Mouse (Mus musculus) embryonic facial prominence, embryonic 11.5 days (tissue): Measurements from ENCODE around the gene 4930562C15Rik. TPM values are rescaled to one million over a fixed set of nuclear protein-coding genes. Genes with fewer than 3 reads are reported as not detected.

Experiments used
- ATAC-seq: fragments of 200-750 bp; cut with Nextera tagmentation; replicated peaks from 2 replicates; pipeline ENCODE4 v1.8.0; 2017; ENCODE audit warnings: low read depth; ENCODE audit not compliant: insufficient number of reproducible peaks, low FRiP score, low TSS enrichment
- DNase-seq: peaks from one replicate; pipeline ENCODE4 v3.0.0-alpha.2; 2015; ENCODE audit warnings: low spot score
- H3K27ac ChIP-seq: fragments of 300-500 bp; sonication (generic); replicated peaks from 2 replicates; pipeline ENCODE4 v1.5.1; 2014; ENCODE audit warnings: mild to moderate bottlenecking, low read depth, low read length, control low read depth
- H3K27me3 ChIP-seq: fragments of 300-500 bp; sonication (generic); 2 replicates; pipeline ENCODE4 v1.6.1; 2014; ENCODE audit warnings: mild to moderate bottlenecking, low read length, moderate library complexity, mixed read lengths; ENCODE audit not compliant: control insufficient read depth, insufficient read depth
- H3K36me3 ChIP-seq: fragments of 300-500 bp; sonication (generic); replicated peaks from 2 replicates; pipeline ENCODE4 v1.6.1; 2014; ENCODE audit warnings: low read depth, mild to moderate bottlenecking, low read length, moderate library complexity, mixed read lengths; ENCODE audit not compliant: control insufficient read depth, insufficient read depth
- H3K4me1 ChIP-seq: fragments of 300-500 bp; sonication (generic); 2 replicates; pipeline ENCODE4 v1.6.1; 2014; ENCODE audit warnings: low read length, mixed read lengths; ENCODE audit not compliant: control insufficient read depth, insufficient read depth
- H3K4me2 ChIP-seq: fragments of 300-500 bp; sonication (generic); 2 replicates; pipeline ENCODE4 v1.6.1; 2014; ENCODE audit warnings: low read depth, mild to moderate bottlenecking, control low read depth, low read length, moderate library complexity
- H3K4me3 ChIP-seq: fragments of 300-500 bp; sonication (generic); 2 replicates; pipeline ENCODE4 v1.5.1; 2014; ENCODE audit warnings: low read depth, low read length, control low read depth
- H3K9ac ChIP-seq: fragments of 300-500 bp; sonication (generic); replicated peaks from 2 replicates; pipeline ENCODE4 v1.6.1; 2014; ENCODE audit warnings: mild to moderate bottlenecking, control low read depth, low read length
- H3K9me3 ChIP-seq: fragments of 300-500 bp; sonication (generic); replicated peaks from 2 replicates; pipeline ENCODE4 v1.6.1; 2016; ENCODE audit warnings: mild to moderate bottlenecking, low read length, inconsistent platforms, mixed read lengths; ENCODE audit not compliant: control insufficient read depth
- WGBS: fragments of 180-500 bp; shearing (Covaris S2); extraction: QIAGEN DNeasy Blood & Tissue Kit; methylation state at CpG from one replicate; pipeline ENCODE4 v1.1.7; 2014; 5-methylcytosine and 5-hydroxymethylcytosine counted together
- polyA plus RNA-seq: library from polyadenylated mRNA; unstranded; fragments of >200 nt; fragmentation: Nextera tagmentation; extraction: Ambion mirVana; gene quantifications from 2 replicates; pipeline ENCODE4 v1.2.1, GENCODE M21; 2014

4930562C15Rik gene
- polyA plus RNA-seq, 1 experiment from 2014 or later = 0.28 TPM

GRCm38 (mm10) chr16:4847041-4847440, 11.8 kb downstream of the 4930562C15Rik start:
- Histone ChIP-seq H3K4me2 (no peak overlapping the region), H3K9me3 (no peaks in the 10 kb centered on the region), H3K27ac (no peak overlapping the region), H3K4me1 (no peaks in the 10 kb centered on the region), H3K27me3 (no peaks in the 10 kb centered on the region), H3K9ac (no peak overlapping the region), H3K36me3 (no peaks in the 10 kb centered on the region), H3K4me3 (no peak overlapping the region)
- WGBS = 90% methylated on average over 3 of the region's 3 CpGs
- DNase-seq = no peak
- no peak for ATAC-seq

GRCm38 (mm10) chr16:4848090-4848489, 12.9 kb downstream of the 4930562C15Rik start:
- Histone ChIP-seq H3K27ac (no peak overlapping the region), H3K36me3 (no peaks in the 10 kb centered on the region), H3K4me1 (no peaks in the 10 kb centered on the region), H3K4me3 (no peak overlapping the region), H3K9ac (no peak overlapping the region), H3K27me3 (no peaks in the 10 kb centered on the region), H3K4me2 (no peak overlapping the region), H3K9me3 (no peaks in the 10 kb centered on the region)
- WGBS = 88% methylated on average over 2 of the region's 2 CpGs
- ATAC-seq (no peak), DNase-seq (no peak)

GRCm38 (mm10) chr16:4850361-4850760, 15.1 kb downstream of the 4930562C15Rik start:
- Histone ChIP-seq H3K27ac (no peak overlapping the region), H3K27me3 (no peaks in the 10 kb centered on the region), H3K36me3 (no peaks in the 10 kb centered on the region), H3K4me1 (no peaks in the 10 kb centered on the region), H3K9me3 (no peaks in the 10 kb centered on the region), H3K4me3 (no peak overlapping the region), H3K9ac (no peak overlapping the region), H3K4me2 (no peak overlapping the region)
- WGBS = 79% methylated on average over 7 of the region's 7 CpGs
- ATAC-seq = no peak
- no peak for DNase-seq

GRCm38 (mm10) chr16:4850938-4851628, 15.9 kb downstream of the 4930562C15Rik start:
- Histone ChIP-seq H3K4me3 (no peak overlapping the region), H3K9me3 (no peaks in the 10 kb centered on the region), H3K9ac (no peak overlapping the region), H3K27me3 (no peaks in the 10 kb centered on the region), H3K4me2 (no peak overlapping the region), H3K4me1 (no peaks in the 10 kb centered on the region), H3K36me3 (no peaks in the 10 kb centered on the region), H3K27ac (no peak overlapping the region)
- no peak for DNase-seq
- no peak for ATAC-seq
- WGBS = 54% methylated on average over 5 of the region's 5 CpGs

GRCm38 (mm10) chr16:4855046-4855650, 19.9 kb downstream of the 4930562C15Rik start:
- no peaks in the 10 kb centered on the region for H3K36me3 ChIP-seq
- H3K4me3 ChIP-seq = no peak overlapping the region
- no peaks in the 10 kb centered on the region for H3K4me1 ChIP-seq
- H3K27me3 ChIP-seq = no peaks in the 10 kb centered on the region
- no peak for DNase-seq
- 56% methylated on average over 5 of the region's 5 CpGs for WGBS
- no peak overlapping the region for H3K4me2 ChIP-seq
- H3K9me3 ChIP-seq = no peaks in the 10 kb centered on the region
- ATAC-seq = no peak
- H3K9ac ChIP-seq = no peak overlapping the region
- H3K27ac ChIP-seq = no peak overlapping the region

- no peak overlapping the region for H3K27ac ChIP-seq
- DNase-seq = no peak
- 50% methylated on average over 10 of the region's 10 CpGs for WGBS
Observed at GRCm38 (mm10) chr16:4861392-4861791, 26.2 kb downstream of the 4930562C15Rik start.

GRCm38 (mm10) chr16:4862863-4863483, 27.8 kb downstream of the 4930562C15Rik start:
- ATAC-seq = 0 out of 2 replicates have a peak, but pooled peaks have one; percentile 57

More at GRCm38 (mm10) chr16:4861392-4861791, 26.2 kb downstream of the 4930562C15Rik start:
- no peak overlapping the region for H3K4me3 ChIP-seq
- H3K27me3 ChIP-seq = no peaks in the 10 kb centered on the region
- ATAC-seq = no peak; the same call in 1 of the 2 replicates
- no peaks in the 10 kb centered on the region for H3K36me3 ChIP-seq
- no peak overlapping the region for H3K4me2 ChIP-seq
- no peak overlapping the region for H3K9ac ChIP-seq
- H3K9me3 ChIP-seq = no peaks in the 10 kb centered on the region
- no peaks in the 10 kb centered on the region for H3K4me1 ChIP-seq

GRCm38 (mm10) chr16:4863742-4864141, 28.5 kb downstream of the 4930562C15Rik start:
- Histone ChIP-seq H3K9me3 (no peaks in the 10 kb centered on the region), H3K4me2 (no peak overlapping the region), H3K4me3 (no peak overlapping the region), H3K4me1 (no peaks in the 10 kb centered on the region), H3K27ac (no peak overlapping the region), H3K27me3 (no peaks in the 10 kb centered on the region), H3K36me3 (no peaks in the 10 kb centered on the region), H3K9ac (no peak overlapping the region)
- 89% methylated on average over 8 of the region's 8 CpGs for WGBS
- no peak; the same call in 1 of the 2 replicates for ATAC-seq
- no peak for DNase-seq

More at GRCm38 (mm10) chr16:4862863-4863483, 27.8 kb downstream of the 4930562C15Rik start:
- Histone ChIP-seq H3K4me3 (no peak overlapping the region), H3K36me3 (no peaks in the 10 kb centered on the region), H3K4me1 (no peaks in the 10 kb centered on the region), H3K27ac (no peak overlapping the region), H3K9ac (no peak overlapping the region), H3K27me3 (no peaks in the 10 kb centered on the region), H3K9me3 (no peaks in the 10 kb centered on the region), H3K4me2 (no peak overlapping the region)
- DNase-seq = peak; percentile 55
- WGBS = 57% methylated on average over 9 of the region's 9 CpGs
